Mouse (Mus musculus): ENCODE data around the gene Phf2.

DNA sequence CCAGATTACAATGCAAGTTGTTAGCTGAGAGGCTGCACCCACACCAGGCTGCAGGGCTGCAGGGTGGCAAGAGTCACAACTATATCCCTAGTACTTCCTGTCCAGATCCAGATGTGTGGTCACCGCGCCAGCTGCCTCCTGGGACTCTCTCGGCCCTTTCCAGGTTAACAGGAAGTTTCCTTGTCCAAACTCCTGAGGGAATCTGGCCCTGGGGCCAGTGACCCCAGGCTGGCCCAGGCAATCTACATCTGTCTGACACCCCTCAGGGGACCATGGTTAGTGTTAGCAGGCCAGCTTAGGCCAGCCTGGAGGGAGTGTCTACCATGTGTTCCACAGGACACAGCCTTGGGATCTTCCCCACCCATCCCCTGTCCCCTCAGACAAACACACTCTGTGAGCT lies 51.8 kb downstream of the Phf2 start:
- TF ChIP-seq POLR2A (IDR thresholded peaks at IDR 0.05; ENCODE audit: insufficient read depth, low read depth, low read length) (no peak), CTCF (IDR thresholded peaks at IDR 0.05) (no peak)
